Comparison of ENCODE assay signal across 35 mouse cellular contexts in genomic region chr6:13654081-13654480, GRCm38 (mm10).
"Had no signal": no experiment of that assay in that cellular context is flagged by ENCODE, and none has a peak within 500 bp of the region (broad histone marks: within the 10 kb centered on the region; RNA-seq: fewer than 3 reads in every experiment).

No protein-coding gene starts in this region.

- H3K9ac ChIP-seq: heart, embryonic 12.5 days; heart, embryonic 13.5 days; heart, embryonic 15.5 days; hindbrain, embryonic 12.5 days; hindbrain, embryonic 13.5 days; hindbrain, embryonic 14.5 days; hindbrain, embryonic 15.5 days; intestine, embryonic 15.5 days; kidney, embryonic 15.5 days had no signal

- H3K36me3 ChIP-seq: intestine, embryonic 15.5 days had no signal

- ATAC-seq: hindbrain, embryonic 16.5 days; hindbrain, postnatal 0 days; inflammation-experienced regulatory T-cells, adult 6 months; intestine, embryonic 15.5 days; intestine, embryonic 16.5 days; intestine, postnatal 0 days had no signal

- H3K4me3 ChIP-seq: heart, embryonic 10.5 days; heart, embryonic 12.5 days; heart, embryonic 13.5 days; heart, embryonic 15.5 days; hindbrain, embryonic 10.5 days; hindbrain, embryonic 12.5 days; hindbrain, embryonic 13.5 days; hindbrain, embryonic 15.5 days; intestine, embryonic 15.5 days; kidney, embryonic 15.5 days; layer of hippocampus, adult 2 months had no signal

- DNase-seq: heart, postnatal 10 days; heart, postnatal 14 days; heart, postnatal 36 days; heart, postnatal 4 days; kidney, adult 11 months; kidney, adult 18-20 months; kidney, adult 2 months; kidney, adult 8-10 months; kidney, adult 9 months; kidney, postnatal 10 days; kidney, postnatal 14 days; kidney, postnatal 25 days; kidney, postnatal 36 days; kidney, postnatal 4 days; layer of hippocampus, adult 9-11 months; layer of hippocampus, postnatal 36 days had no signal

- H3K4me2 ChIP-seq: heart, embryonic 11.5 days; heart, embryonic 12.5 days; heart, embryonic 13.5 days; heart, embryonic 15.5 days; hindbrain, embryonic 12.5 days; hindbrain, embryonic 13.5 days; hindbrain, embryonic 14.5 days; hindbrain, embryonic 15.5 days; intestine, embryonic 15.5 days; kidney, embryonic 15.5 days had no signal

- H3K9me3 ChIP-seq: heart, embryonic 10.5 days; heart, embryonic 12.5 days; heart, embryonic 13.5 days; heart, embryonic 15.5 days; hindbrain, embryonic 10.5 days; hindbrain, embryonic 12.5 days; hindbrain, embryonic 13.5 days; hindbrain, embryonic 15.5 days; intestine, embryonic 15.5 days; kidney, embryonic 15.5 days had no signal

- H3K27ac ChIP-seq: heart, embryonic 10.5 days; heart, embryonic 13.5 days; heart, embryonic 15.5 days; hindbrain, embryonic 10.5 days; hindbrain, embryonic 12.5 days; hindbrain, embryonic 13.5 days; hindbrain, embryonic 14.5 days; hindbrain, embryonic 15.5 days; hindbrain, postnatal 0 days; intestine, embryonic 15.5 days; kidney, embryonic 15.5 days; kidney, postnatal 0 days; layer of hippocampus, adult 2 months had no signal

- H3K27me3 ChIP-seq: heart, embryonic 12.5 days; heart, embryonic 13.5 days; heart, embryonic 15.5 days; hindbrain, embryonic 12.5 days; hindbrain, embryonic 13.5 days; hindbrain, embryonic 15.5 days; intestine, embryonic 15.5 days; kidney, embryonic 15.5 days had no signal

- H3K4me1 ChIP-seq: heart, embryonic 10.5 days; heart, embryonic 12.5 days; heart, embryonic 13.5 days; heart, embryonic 15.5 days; hindbrain, embryonic 10.5 days; hindbrain, embryonic 12.5 days; hindbrain, embryonic 13.5 days; hindbrain, embryonic 15.5 days; intestine, embryonic 15.5 days; kidney, embryonic 15.5 days had no signal
